Comparison of ENCODE assay signal across 14 mouse cellular contexts in the genomic region with DNA sequence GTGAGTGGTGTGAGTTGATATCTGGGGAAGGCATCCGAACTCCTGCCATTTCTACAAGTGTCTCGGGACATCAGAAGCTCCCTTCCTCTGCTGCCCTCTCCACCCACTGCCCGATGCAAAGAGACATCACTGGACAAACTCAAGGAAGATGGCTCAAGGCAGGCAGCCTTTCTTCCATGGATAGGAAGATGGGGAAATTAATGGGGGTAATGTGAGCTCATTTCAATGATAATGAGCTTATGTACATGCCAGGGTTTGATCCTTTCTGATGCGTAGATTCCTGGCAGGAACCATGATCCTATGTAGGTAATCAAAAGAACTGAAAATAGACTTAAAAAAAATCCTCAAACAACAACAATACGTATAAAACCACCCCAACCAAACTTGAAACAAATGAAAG.
"Had no signal": no experiment of that assay in that cellular context is flagged by ENCODE, and none has a peak within 500 bp of the region (broad histone marks: within the 10 kb centered on the region; RNA-seq: fewer than 3 reads in every experiment).

No protein-coding gene starts in this region.

- DNase-seq: cerebellum, adult 9-11 months; cerebellum, postnatal 10 days; cerebellum, postnatal 14 days; cerebellum, postnatal 25 days; cerebellum, postnatal 36 days; embryo, embryonic 11 days; forebrain, postnatal 0 days; gastrocnemius, adult 2 months; gastrocnemius, postnatal 10 days; gastrocnemius, postnatal 25 days; gastrocnemius, postnatal 36 days; heart, adult 11 months; heart, adult 18-20 months; heart, adult 2 months had no signal
